In genomic region chr7:80269751-80270255, GRCm38 (mm10) we compare ENCODE assay signal across 8 mouse cellular contexts. TPM values are rescaled to one million over a fixed set of nuclear protein-coding genes. Genes with fewer than 3 reads are reported as not detected.
DNase-seq lines count a peak whose midpoint lies in the region; ATAC-seq and TF ChIP-seq lines count a peak whose summit lies in the region.

No protein-coding gene starts in this region.

- no peaks in the 10 kb centered on the region for H3K9me3 ChIP-seq in ES-Bruce4 (replicated peaks; ENCODE audit: control insufficient read depth, insufficient read depth, low read length, poor library complexity, severe bottlenecking)
- peaks cover 7% of the 10 kb centered on the region for H3K9me3 ChIP-seq in embryonic facial prominence, embryonic 13.5 days
- 0 out of 2 replicates have a peak, but pooled peaks cover under 1% of the 10 kb centered on the region for H3K9me3 ChIP-seq in intestine, embryonic 15.5 days
- H3K9me3 ChIP-seq in lung, postnatal 0 days (ENCODE audit: low read length): no peaks in the 10 kb centered on the region; the same call in 1 of the 2 replicates
- no peaks in the 10 kb centered on the region for H3K9me3 ChIP-seq in stomach, postnatal 0 days (ENCODE audit: control insufficient read depth, low read length)

- peak overlapping the region; percentile 93 for H3K4me2 ChIP-seq in embryonic facial prominence, embryonic 13.5 days
- peak overlapping the region; percentile 79 for H3K4me2 ChIP-seq in intestine, embryonic 15.5 days (replicated peaks)
- peak overlapping the region; percentile 87 for H3K4me2 ChIP-seq in lung, postnatal 0 days (replicated peaks; ENCODE audit: low read depth, low read length)
- H3K4me2 ChIP-seq in stomach, postnatal 0 days (replicated peaks; ENCODE audit: low read depth): peak overlapping the region; percentile 95

- ATAC-seq in embryonic facial prominence, embryonic 13.5 days (ENCODE audit: insufficient number of reproducible peaks, insufficient read depth, low FRiP score, low TSS enrichment, low read depth): peak; percentile 46; the same call in 1 of the 2 replicates
- peak; percentile 66 for ATAC-seq in intestine, embryonic 15.5 days
- ATAC-seq in lung, postnatal 0 days: peak; percentile 51
- peak; percentile 74 for ATAC-seq in stomach, postnatal 0 days (ENCODE audit: low FRiP score, low TSS enrichment)

- no peaks in the 10 kb centered on the region for H3K4me1 ChIP-seq in ES-Bruce4 (ENCODE audit: control insufficient read depth, insufficient read depth, low read length)
- peaks cover 16% of the 10 kb centered on the region for H3K4me1 ChIP-seq in embryonic facial prominence, embryonic 13.5 days
- peaks cover 11% of the 10 kb centered on the region for H3K4me1 ChIP-seq in intestine, embryonic 15.5 days (replicated peaks)
- peaks cover 6% of the 10 kb centered on the region; the same call in 1 of the 2 replicates for H3K4me1 ChIP-seq in lung, postnatal 0 days (ENCODE audit: insufficient read depth, low read depth, low read length)
- H3K4me1 ChIP-seq in stomach, postnatal 0 days (replicated peaks; ENCODE audit: control insufficient read depth, insufficient read depth): no peaks in the 10 kb centered on the region

- TF ChIP-seq CTCF in ES-Bruce4 (IDR thresholded peaks at IDR 0.05; ENCODE audit: low read depth, low read length): no peak
- TF ChIP-seq CTCF in lung, postnatal 0 days (IDR thresholded peaks at IDR 0.05): no peak
- no peak for TF ChIP-seq CTCF in stomach, postnatal 0 days (IDR thresholded peaks at IDR 0.05; ENCODE audit: low read depth)

- no peak overlapping the region for H3K27ac ChIP-seq in ES-Bruce4 (ENCODE audit: insufficient read depth, low read length)
- H3K27ac ChIP-seq in embryonic facial prominence, embryonic 13.5 days: peak overlapping the region; percentile 75; the same call in 1 of the 2 replicates
- peak overlapping the region; percentile 61 for H3K27ac ChIP-seq in intestine, embryonic 15.5 days
- H3K27ac ChIP-seq in lung, postnatal 0 days (ENCODE audit: low read length): peak overlapping the region; percentile 80
- H3K27ac ChIP-seq in stomach, postnatal 0 days (replicated peaks): peak overlapping the region; percentile 88

- DNase-seq in gastrocnemius, postnatal 10 days: peak; percentile 44
- DNase-seq in gastrocnemius, postnatal 4 days (ENCODE audit: low spot score in 2 of 2): no peak
- peak; percentile 53 for DNase-seq in lung, postnatal 0 days (ENCODE audit: low spot score)
- peak; percentile 53 for DNase-seq in stomach, postnatal 0 days (ENCODE audit: low spot score)
- DNase-seq in c-Kit-positive CD71-positive TER-119-positive erythroid progenitor cells, embryonic 14.5 days (ENCODE audit: low spot score): no peak

- peaks cover 11% of the 10 kb centered on the region for H3K36me3 ChIP-seq in ES-Bruce4 (ENCODE audit: control insufficient read depth, insufficient read depth, low read length, poor library complexity, severe bottlenecking)
- peaks cover 48% of the 10 kb centered on the region for H3K36me3 ChIP-seq in embryonic facial prominence, embryonic 13.5 days
- H3K36me3 ChIP-seq in intestine, embryonic 15.5 days: peaks cover 29% of the 10 kb centered on the region
- peaks cover 25% of the 10 kb centered on the region for H3K36me3 ChIP-seq in lung, postnatal 0 days (ENCODE audit: insufficient read depth, low read length)
- H3K36me3 ChIP-seq in stomach, postnatal 0 days (ENCODE audit: control insufficient read depth, insufficient read depth, low read length): peaks cover 11% of the 10 kb centered on the region

- H3K9ac ChIP-seq in ES-Bruce4 (ENCODE audit: low read depth, poor library complexity, severe bottlenecking): peak overlapping the region; percentile 84
- peak overlapping the region; percentile 86 for H3K9ac ChIP-seq in embryonic facial prominence, embryonic 13.5 days
- H3K9ac ChIP-seq in intestine, embryonic 15.5 days: peak overlapping the region; percentile 81
- peak overlapping the region; percentile 57 for H3K9ac ChIP-seq in lung, postnatal 0 days (replicated peaks; ENCODE audit: low read depth)
- H3K9ac ChIP-seq in stomach, postnatal 0 days (ENCODE audit: low read length): peak overlapping the region; percentile 80

- no peak for TF ChIP-seq POLR2A in ES-Bruce4 (IDR thresholded peaks at IDR 0.05; ENCODE audit: insufficient read depth, low read length)

- H3K27me3 ChIP-seq in ES-Bruce4 (ENCODE audit: control insufficient read depth, insufficient read depth, low read length, poor library complexity, severe bottlenecking): no peaks in the 10 kb centered on the region
- H3K27me3 ChIP-seq in embryonic facial prominence, embryonic 13.5 days: no peaks in the 10 kb centered on the region
- no peaks in the 10 kb centered on the region for H3K27me3 ChIP-seq in intestine, embryonic 15.5 days (replicated peaks)
- no peaks in the 10 kb centered on the region for H3K27me3 ChIP-seq in lung, postnatal 0 days (replicated peaks; ENCODE audit: insufficient read depth, low read length)
- no peaks in the 10 kb centered on the region for H3K27me3 ChIP-seq in stomach, postnatal 0 days (ENCODE audit: control insufficient read depth, insufficient read depth, low read length)

- peak overlapping the region; percentile 99 for H3K4me3 ChIP-seq in ES-Bruce4 (ENCODE audit: low read depth, low read length)
- peak overlapping the region; percentile 86 for H3K4me3 ChIP-seq in embryonic facial prominence, embryonic 13.5 days
- peak overlapping the region; percentile 78 for H3K4me3 ChIP-seq in intestine, embryonic 15.5 days (replicated peaks)
- peak overlapping the region; percentile 70 for H3K4me3 ChIP-seq in lung, postnatal 0 days (ENCODE audit: low read depth, low read length)
- peak overlapping the region; percentile 81 for H3K4me3 ChIP-seq in stomach, postnatal 0 days (ENCODE audit: low read depth, low read length)

- under 1% methylated on average over 23 of the region's 23 CpGs for WGBS in embryonic facial prominence, embryonic 13.5 days
- WGBS in intestine, embryonic 15.5 days: under 1% methylated on average over 23 of the region's 23 CpGs
- 2% methylated on average over 23 of the region's 23 CpGs for WGBS in lung, postnatal 0 days
- WGBS in stomach, postnatal 0 days: under 1% methylated on average over 23 of the region's 23 CpGs

- no peak for TF ChIP-seq EP300 in ES-Bruce4 (IDR thresholded peaks at IDR 0.05; ENCODE audit: insufficient read depth, low read depth, low read length)
- TF ChIP-seq EP300 in lung, postnatal 0 days (IDR thresholded peaks at IDR 0.05): no peak
- TF ChIP-seq EP300 in stomach, postnatal 0 days (optimal IDR thresholded peaks at IDR 0.05): no peak

RNA-seq across cellular contexts. Expression of gene Vps33b, which starts 0.4 kb away (rescaled TPM):
- total RNA-seq in gastrocnemius, postnatal 10 days (2021): 1 to 10 TPM; 5.7 to 6.3 TPM
- 1 to 10 TPM; 7.9 to 8.1 TPM for total RNA-seq in gastrocnemius, postnatal 4 days (2021)
- 15.7 and 16.2 TPM in 2 replicates for polyA plus RNA-seq in ES-Bruce4 (2011; ENCODE audit: insufficient read depth, insufficient read length, low read depth, missing spikeins)
- polyA plus RNA-seq in embryonic facial prominence, embryonic 13.5 days (2015; fragmentation: Nextera tagmentation; extraction: Ambion mirVana): 13.8 and 16.2 TPM in 2 replicates
- 12.7 and 14.8 TPM in 2 replicates for polyA plus RNA-seq in intestine, embryonic 15.5 days (2015; fragmentation: Nextera tagmentation; extraction: Ambion mirVana)
- 2.8 and 3.4 TPM in 2 replicates for polyA plus RNA-seq in lung, postnatal 0 days (2015; fragmentation: Nextera tagmentation; extraction: Ambion mirVana)
- polyA plus RNA-seq in stomach, postnatal 0 days (2015; fragmentation: Nextera tagmentation; extraction: Ambion mirVana): 4.9 and 7.5 TPM in 2 replicates

RNA-seq across cellular contexts. Expression of gene Ngrn, which starts 8.8 kb away (rescaled TPM):
- total RNA-seq in gastrocnemius, postnatal 10 days (2021): 10 to 100 TPM; 20.2 to 20.3 TPM
- 10 to 100 TPM; 24.4 to 24.6 TPM for total RNA-seq in gastrocnemius, postnatal 4 days (2021)
- 29.1 and 32.5 TPM in 2 replicates for polyA plus RNA-seq in ES-Bruce4 (2011; ENCODE audit: insufficient read depth, insufficient read length, low read depth, missing spikeins)
- 52.2 and 52.5 TPM in 2 replicates for polyA plus RNA-seq in embryonic facial prominence, embryonic 13.5 days (2015; fragmentation: Nextera tagmentation; extraction: Ambion mirVana)
- 51.3 and 52.8 TPM in 2 replicates for polyA plus RNA-seq in intestine, embryonic 15.5 days (2015; fragmentation: Nextera tagmentation; extraction: Ambion mirVana)
- 40.8 and 46.0 TPM in 2 replicates for polyA plus RNA-seq in lung, postnatal 0 days (2015; fragmentation: Nextera tagmentation; extraction: Ambion mirVana)
- polyA plus RNA-seq in stomach, postnatal 0 days (2015; fragmentation: Nextera tagmentation; extraction: Ambion mirVana): 33.6 and 34.5 TPM in 2 replicates

RNA-seq across cellular contexts. Expression of gene Ttll13, which starts 23.6 kb away (rescaled TPM):
- total RNA-seq in gastrocnemius, postnatal 10 days (2021): under 1 TPM; 0.14 to 0.20 TPM
- under 1 TPM; 0.36 to 0.61 TPM for total RNA-seq in gastrocnemius, postnatal 4 days (2021)
- polyA plus RNA-seq in ES-Bruce4 (2011; ENCODE audit: insufficient read depth, insufficient read length, low read depth, missing spikeins): 0.84 and 1.2 TPM in 2 replicates
- 0.90 and 2.3 TPM in 2 replicates for polyA plus RNA-seq in embryonic facial prominence, embryonic 13.5 days (2015; fragmentation: Nextera tagmentation; extraction: Ambion mirVana)
- polyA plus RNA-seq in intestine, embryonic 15.5 days (2015; fragmentation: Nextera tagmentation; extraction: Ambion mirVana): 0.96 and 1.3 TPM in 2 replicates
- 1.9 and 2.1 TPM in 2 replicates for polyA plus RNA-seq in lung, postnatal 0 days (2015; fragmentation: Nextera tagmentation; extraction: Ambion mirVana)
- 1.2 TPM in 2 replicates for polyA plus RNA-seq in stomach, postnatal 0 days (2015; fragmentation: Nextera tagmentation; extraction: Ambion mirVana)

RNA-seq across cellular contexts. Expression of gene Prc1, which starts 24.4 kb away (rescaled TPM):
- 10 to 100 TPM; 18.4 to 23.2 TPM for total RNA-seq in gastrocnemius, postnatal 10 days (2021)
- total RNA-seq in gastrocnemius, postnatal 4 days (2021): 10 to 100 TPM; 40.0 to 41.4 TPM
- 246 and 258 TPM in 2 replicates for polyA plus RNA-seq in ES-Bruce4 (2011; ENCODE audit: insufficient read depth, insufficient read length, low read depth, missing spikeins)
- 121 and 130 TPM in 2 replicates for polyA plus RNA-seq in embryonic facial prominence, embryonic 13.5 days (2015; fragmentation: Nextera tagmentation; extraction: Ambion mirVana)
- polyA plus RNA-seq in intestine, embryonic 15.5 days (2015; fragmentation: Nextera tagmentation; extraction: Ambion mirVana): 118 and 121 TPM in 2 replicates
- polyA plus RNA-seq in lung, postnatal 0 days (2015; fragmentation: Nextera tagmentation; extraction: Ambion mirVana): 8.4 and 13.8 TPM in 2 replicates
- polyA plus RNA-seq in stomach, postnatal 0 days (2015; fragmentation: Nextera tagmentation; extraction: Ambion mirVana): 32.6 and 38.0 TPM in 2 replicates

RNA-seq across cellular contexts. Expression of gene Gdpgp1, which starts 37.1 kb away (rescaled TPM):
- total RNA-seq in gastrocnemius, postnatal 10 days (2021): 1 to 10 TPM; 1.8 to 2.1 TPM
- total RNA-seq in gastrocnemius, postnatal 4 days (2021): 1 to 10 TPM; 1.7 to 1.9 TPM
- 3.3 and 4.3 TPM in 2 replicates for polyA plus RNA-seq in ES-Bruce4 (2011; ENCODE audit: insufficient read depth, insufficient read length, low read depth, missing spikeins)
- polyA plus RNA-seq in embryonic facial prominence, embryonic 13.5 days (2015; fragmentation: Nextera tagmentation; extraction: Ambion mirVana): 3.8 TPM in 2 replicates
- polyA plus RNA-seq in intestine, embryonic 15.5 days (2015; fragmentation: Nextera tagmentation; extraction: Ambion mirVana): 6.5 and 6.6 TPM in 2 replicates
- polyA plus RNA-seq in lung, postnatal 0 days (2015; fragmentation: Nextera tagmentation; extraction: Ambion mirVana): 2.6 and 2.8 TPM in 2 replicates
- polyA plus RNA-seq in stomach, postnatal 0 days (2015; fragmentation: Nextera tagmentation; extraction: Ambion mirVana): 2.9 and 3.2 TPM in 2 replicates

Comparison
In these comparisons a context has a peak if more than half of its experiments do, and no peak if none do; other contexts are left out.
1. DNase-seq: peak in gastrocnemius, postnatal 10 days (single experiment), lung, postnatal 0 days (single experiment) and stomach, postnatal 0 days (single experiment); none in gastrocnemius, postnatal 4 days (0 of 2) and c-Kit-positive CD71-positive TER-119-positive erythroid progenitor cells, embryonic 14.5 days (single experiment).
2. Peak in every context shown above with its lines, with median percentiles within 50 percentile points of each other: H3K4me3 ChIP-seq, H3K9ac ChIP-seq, ATAC-seq and H3K4me2 ChIP-seq.